Mouse (Mus musculus): ENCODE data around the gene Rhno1. TPM values are rescaled to one million over a fixed set of nuclear protein-coding genes. Genes with fewer than 3 reads are reported as not detected.

Gene Rhno1
- polyA plus RNA-seq, 1 experiment from 2014 or later: 41.8 TPM

- DNase-seq (ENCODE audit: low spot score): peak; percentile 33
- no peak for ATAC-seq
- no peak overlapping the region for H3K4me2 ChIP-seq (replicated peaks; ENCODE audit: low read depth, low read length)
- H3K4me1 ChIP-seq (ENCODE audit: insufficient read depth, low read depth, low read length): no peaks in the 10 kb centered on the region
- no peak overlapping the region for H3K4me3 ChIP-seq (ENCODE audit: low read depth, low read length)
- H3K9me3 ChIP-seq (ENCODE audit: low read length): no peaks in the 10 kb centered on the region
- 37% methylated on average over 5 of the region's 5 CpGs for WGBS
- TF ChIP-seq EP300 (IDR thresholded peaks at IDR 0.05) (no peak), CTCF (IDR thresholded peaks at IDR 0.05) (no peak)
- no peak overlapping the region for H3K27ac ChIP-seq (ENCODE audit: low read length)
- 0 out of 2 replicates have a peak, but pooled peaks cover 4% of the 10 kb centered on the region for H3K36me3 ChIP-seq (ENCODE audit: insufficient read depth, low read length)
- no peak overlapping the region for H3K9ac ChIP-seq (replicated peaks; ENCODE audit: low read depth)
- no peaks in the 10 kb centered on the region for H3K27me3 ChIP-seq (replicated peaks; ENCODE audit: insufficient read depth, low read length)
These were observed 23.8 kb downstream of the Rhno1 start for GRCm38 (mm10) chr6:128338876-128339275.

GRCm38 (mm10) chr6:128337467-128337866 lies 25.2 kb downstream of the Rhno1 start:
- Histone ChIP-seq H3K4me1 (ENCODE audit: insufficient read depth, low read depth, low read length) (no peaks in the 10 kb centered on the region), H3K36me3 (ENCODE audit: insufficient read depth, low read length) (0 out of 2 replicates have a peak, but pooled peaks cover 4% of the 10 kb centered on the region), H3K9ac (replicated peaks; ENCODE audit: low read depth) (no peak overlapping the region), H3K27ac (ENCODE audit: low read length) (no peak overlapping the region), H3K27me3 (replicated peaks; ENCODE audit: insufficient read depth, low read length) (no peaks in the 10 kb centered on the region), H3K4me3 (ENCODE audit: low read depth, low read length) (no peak overlapping the region), H3K9me3 (ENCODE audit: low read length) (no peaks in the 10 kb centered on the region), H3K4me2 (replicated peaks; ENCODE audit: low read depth, low read length) (no peak overlapping the region)
- WGBS: 56% methylated on average over 7 of the region's 7 CpGs
- ATAC-seq: no peak
- TF ChIP-seq EP300 (IDR thresholded peaks at IDR 0.05) (no peak), CTCF (IDR thresholded peaks at IDR 0.05) (no peak)
- no peak for DNase-seq (ENCODE audit: low spot score)

- H3K27me3 ChIP-seq (replicated peaks; ENCODE audit: insufficient read depth, low read length): no peaks in the 10 kb centered on the region
- H3K9ac ChIP-seq (replicated peaks; ENCODE audit: low read depth): no peak overlapping the region
- WGBS: 10% methylated on average over 12 of the region's 12 CpGs
- H3K4me2 ChIP-seq (replicated peaks; ENCODE audit: low read depth, low read length): no peak overlapping the region
- ATAC-seq (peak; percentile 71), DNase-seq (ENCODE audit: low spot score) (peak; percentile 82)
- H3K27ac ChIP-seq (ENCODE audit: low read length): no peak overlapping the region
- peaks cover 7% of the 10 kb centered on the region; the same call in 1 of the 2 replicates for H3K36me3 ChIP-seq (ENCODE audit: insufficient read depth, low read length)
- H3K9me3 ChIP-seq (ENCODE audit: low read length): no peaks in the 10 kb centered on the region
- H3K4me1 ChIP-seq (ENCODE audit: insufficient read depth, low read depth, low read length): no peaks in the 10 kb centered on the region
- TF ChIP-seq CTCF (IDR thresholded peaks at IDR 0.05) (peak; percentile 81), EP300 (IDR thresholded peaks at IDR 0.05) (no peak)
- H3K4me3 ChIP-seq (ENCODE audit: low read depth, low read length): no peak overlapping the region
These were observed 28.1 kb downstream of the Rhno1 start for GRCm38 (mm10) chr6:128334397-128335124.

- 5% methylated on average over 4 of the region's 4 CpGs for WGBS
- H3K9me3 ChIP-seq (ENCODE audit: low read length): no peaks in the 10 kb centered on the region
- H3K4me3 ChIP-seq (ENCODE audit: low read depth, low read length): no peak overlapping the region
- ATAC-seq (peak; percentile 50), DNase-seq (ENCODE audit: low spot score) (peak; percentile 88)
- TF ChIP-seq CTCF (IDR thresholded peaks at IDR 0.05): peak; percentile 82
- TF ChIP-seq EP300 (IDR thresholded peaks at IDR 0.05): no peak
- H3K36me3 ChIP-seq (ENCODE audit: insufficient read depth, low read length): peaks cover 9% of the 10 kb centered on the region; the same call in 1 of the 2 replicates
- no peak overlapping the region for H3K27ac ChIP-seq (ENCODE audit: low read length)
- no peak overlapping the region for H3K4me2 ChIP-seq (replicated peaks; ENCODE audit: low read depth, low read length)
- no peaks in the 10 kb centered on the region for H3K4me1 ChIP-seq (ENCODE audit: insufficient read depth, low read depth, low read length)
- no peaks in the 10 kb centered on the region for H3K27me3 ChIP-seq (replicated peaks; ENCODE audit: insufficient read depth, low read length)
- no peak overlapping the region for H3K9ac ChIP-seq (replicated peaks; ENCODE audit: low read depth)
These were observed 44.4 kb downstream of the Rhno1 start for GRCm38 (mm10) chr6:128318317-128318716.

GRCm38 (mm10) chr6:128315597-128315996 lies 47.1 kb downstream of the Rhno1 start:
- H3K27me3 ChIP-seq (replicated peaks; ENCODE audit: insufficient read depth, low read length): no peaks in the 10 kb centered on the region
- H3K4me3 ChIP-seq (ENCODE audit: low read depth, low read length): no peak overlapping the region
- no peak overlapping the region for H3K4me2 ChIP-seq (replicated peaks; ENCODE audit: low read depth, low read length)
- H3K27ac ChIP-seq (ENCODE audit: low read length): no peak overlapping the region
- no peak for DNase-seq (ENCODE audit: low spot score)
- no peaks in the 10 kb centered on the region for H3K9me3 ChIP-seq (ENCODE audit: low read length)
- 71% methylated on average over 8 of the region's 8 CpGs for WGBS
- no peaks in the 10 kb centered on the region for H3K4me1 ChIP-seq (ENCODE audit: insufficient read depth, low read depth, low read length)
- no peak for TF ChIP-seq CTCF (IDR thresholded peaks at IDR 0.05)
- TF ChIP-seq EP300 (IDR thresholded peaks at IDR 0.05): no peak
- ATAC-seq: no peak
- no peak overlapping the region for H3K9ac ChIP-seq (replicated peaks; ENCODE audit: low read depth)
- no peaks in the 10 kb centered on the region for H3K36me3 ChIP-seq (ENCODE audit: insufficient read depth, low read length)

- H3K4me3 ChIP-seq (ENCODE audit: low read depth, low read length): no peak overlapping the region
- H3K4me1 ChIP-seq (ENCODE audit: insufficient read depth, low read depth, low read length): no peaks in the 10 kb centered on the region
- no peak overlapping the region for H3K9ac ChIP-seq (replicated peaks; ENCODE audit: low read depth)
- no peak overlapping the region for H3K4me2 ChIP-seq (replicated peaks; ENCODE audit: low read depth, low read length)
- 88% methylated on average over 6 of the region's 6 CpGs for WGBS
- H3K27me3 ChIP-seq (replicated peaks; ENCODE audit: insufficient read depth, low read length): no peaks in the 10 kb centered on the region
- no peaks in the 10 kb centered on the region for H3K36me3 ChIP-seq (ENCODE audit: insufficient read depth, low read length)
- ATAC-seq: no peak
- no peak overlapping the region for H3K27ac ChIP-seq (ENCODE audit: low read length)
- no peaks in the 10 kb centered on the region for H3K9me3 ChIP-seq (ENCODE audit: low read length)
- TF ChIP-seq EP300 (IDR thresholded peaks at IDR 0.05) (no peak), CTCF (IDR thresholded peaks at IDR 0.05) (no peak)
- DNase-seq (ENCODE audit: low spot score): no peak
These were observed 47.9 kb downstream of the Rhno1 start for GRCm38 (mm10) chr6:128314796-128315195.

Measured in lung, postnatal 0 days (tissue).